Mouse (Mus musculus) cortical plate, adult 2 months (tissue): ENCODE data around the gene Fam173b. TPM values are rescaled to one million over a fixed set of nuclear protein-coding genes. Genes with fewer than 3 reads are reported as not detected.

Experiments used
- H3K27ac ChIP-seq: fragments of 200-500 bp; 2 replicates; pipeline ENCODE4 v1.5.1; 2012; ENCODE audit warnings: low read length, control low read depth, inconsistent platforms; ENCODE audit not compliant: insufficient read depth
- H3K4me1 ChIP-seq: fragments of 200-500 bp; 2 replicates; pipeline ENCODE4 v1.6.1; 2011; ENCODE audit warnings: low read length; ENCODE audit not compliant: control insufficient read depth, insufficient read depth
- H3K4me3 ChIP-seq: fragments of 200-500 bp; 2 replicates; pipeline ENCODE4 v1.5.1; 2011; ENCODE audit warnings: mild to moderate bottlenecking, low read length, control low read depth; ENCODE audit not compliant: insufficient read depth
- CTCF ChIP-seq: fragments of 200-500 bp; IDR thresholded peaks from 2 replicates; pipeline ENCODE4 v1.5.1; 2011; ENCODE audit warnings: mild to moderate bottlenecking, control low read depth, low read length; ENCODE audit not compliant: insufficient read depth; ENCODE audit errors: extremely low read depth
- POLR2A ChIP-seq: fragments of 200-500 bp; IDR thresholded peaks from 2 replicates; pipeline ENCODE4 v1.6.1; 2011; ENCODE audit warnings: mild to moderate bottlenecking, low read length, control low read depth; ENCODE audit not compliant: insufficient read depth; ENCODE audit errors: extremely low read depth
- polyA plus RNA-seq: library from polyadenylated mRNA; depleted of rRNA; stranded (reverse); fragments of >200 nt; gene quantifications from 2 replicates; pipeline ENCODE4 v1.2.3, GENCODE M21; 2012

Gene Fam173b
- polyA plus RNA-seq, 1 experiment = 13.2 TPM

- TF ChIP-seq CTCF = no peak
- TF ChIP-seq POLR2A = no peak
- Histone ChIP-seq H3K27ac (no peak overlapping the region), H3K4me1 (peaks cover 2% of the 10 kb centered on the region; the same call in 1 of the 2 replicates), H3K4me3 (no peak overlapping the region)
Measured at GRCm38 (mm10) chr15:31627277-31628154, 25.9 kb downstream of the Fam173b start.

GRCm38 (mm10) chr15:31628180-31628579, 26.5 kb downstream of the Fam173b start:
- H3K4me3 ChIP-seq = no peak overlapping the region
- H3K4me1 ChIP-seq = peaks cover 2% of the 10 kb centered on the region; the same call in 1 of the 2 replicates
- TF ChIP-seq POLR2A (no peak), CTCF (no peak)
- H3K27ac ChIP-seq = no peak overlapping the region

GRCm38 (mm10) chr15:31629556-31629955, 27.9 kb downstream of the Fam173b start:
- no peak overlapping the region for H3K4me3 ChIP-seq
- H3K4me1 ChIP-seq = peaks cover 2% of the 10 kb centered on the region; the same call in 1 of the 2 replicates
- TF ChIP-seq POLR2A (no peak), CTCF (no peak)
- no peak overlapping the region for H3K27ac ChIP-seq

GRCm38 (mm10) chr15:31631396-31631858, 29.8 kb downstream of the Fam173b start:
- TF ChIP-seq POLR2A = no peak
- no peak for TF ChIP-seq CTCF
- no peak overlapping the region for H3K4me3 ChIP-seq
- H3K27ac ChIP-seq = no peak overlapping the region

GRCm38 (mm10) chr15:31632478-31632877, 30.8 kb downstream of the Fam173b start:
- no peaks in the 10 kb centered on the region; the same call in 1 of the 2 replicates for H3K4me1 ChIP-seq
- no peak overlapping the region for H3K27ac ChIP-seq
- H3K4me3 ChIP-seq = no peak overlapping the region
- TF ChIP-seq POLR2A = no peak
- no peak for TF ChIP-seq CTCF

More at GRCm38 (mm10) chr15:31631396-31631858, 29.8 kb downstream of the Fam173b start:
- peaks cover 2% of the 10 kb centered on the region; the same call in 1 of the 2 replicates for H3K4me1 ChIP-seq

GRCm38 (mm10) chr15:31634582-31634981, 32.9 kb downstream of the Fam173b start:
- H3K4me3 ChIP-seq = no peak overlapping the region
- TF ChIP-seq CTCF = no peak
- no peak for TF ChIP-seq POLR2A
- H3K27ac ChIP-seq = no peak overlapping the region

GRCm38 (mm10) chr15:31636091-31636595, 34.5 kb downstream of the Fam173b start:
- TF ChIP-seq POLR2A (no peak), CTCF (no peak)
- H3K4me1 ChIP-seq = no peaks in the 10 kb centered on the region; the same call in 1 of the 2 replicates
- no peak overlapping the region for H3K27ac ChIP-seq
- no peak overlapping the region for H3K4me3 ChIP-seq

More at GRCm38 (mm10) chr15:31634582-31634981, 32.9 kb downstream of the Fam173b start:
- H3K4me1 ChIP-seq = no peaks in the 10 kb centered on the region; the same call in 1 of the 2 replicates

GRCm38 (mm10) chr15:31647225-31647624, 45.6 kb downstream of the Fam173b start:
- Histone ChIP-seq H3K4me1 (no peaks in the 10 kb centered on the region), H3K27ac (no peak overlapping the region), H3K4me3 (no peak overlapping the region)
- TF ChIP-seq CTCF (no peak), POLR2A (no peak)

GRCm38 (mm10) chr15:31647851-31648569, 46.4 kb downstream of the Fam173b start:
- Histone ChIP-seq H3K27ac (no peak overlapping the region), H3K4me3 (no peak overlapping the region), H3K4me1 (no peaks in the 10 kb centered on the region)
- TF ChIP-seq CTCF (no peak), POLR2A (no peak)
